Mouse (Mus musculus) limb, embryonic 13.5 days (tissue): ENCODE measurements around the gene Rad9b. TPM values are rescaled to one million over a fixed set of nuclear protein-coding genes. Genes with fewer than 3 reads are reported as not detected.

ENCODE experiments used
- ATAC-seq: fragments of 200-750 bp; cut with Nextera tagmentation; 2 replicates; pipeline ENCODE4 v1.8.0; 2017; ENCODE audit warnings: low read depth, moderate number of reproducible peaks, moderate TSS enrichment; ENCODE audit not compliant: low FRiP score
- H3K27ac ChIP-seq: fragments of 300-500 bp; sonication (generic); 2 replicates; pipeline ENCODE4 v1.5.1; 2015; ENCODE audit warnings: inconsistent platforms, mild to moderate bottlenecking, moderate library complexity
- H3K27me3 ChIP-seq: fragments of 300-500 bp; sonication (generic); 2 replicates; pipeline ENCODE4 v1.6.1; 2015; ENCODE audit warnings: mild to moderate bottlenecking, inconsistent platforms
- H3K36me3 ChIP-seq: fragments of 300-500 bp; sonication (generic); 2 replicates; pipeline ENCODE4 v1.6.1; 2015; ENCODE audit warnings: inconsistent platforms, mild to moderate bottlenecking, moderate library complexity
- H3K4me1 ChIP-seq: fragments of 300-500 bp; sonication (generic); 2 replicates; pipeline ENCODE4 v1.6.1; 2015; ENCODE audit warnings: inconsistent platforms
- H3K4me2 ChIP-seq: fragments of 300-500 bp; sonication (generic); replicated peaks from 2 replicates; pipeline ENCODE4 v1.6.1; 2015; ENCODE audit warnings: inconsistent platforms, mild to moderate bottlenecking, moderate library complexity
- H3K4me3 ChIP-seq: fragments of 300-500 bp; sonication (generic); 2 replicates; pipeline ENCODE4 v1.5.1; 2015; ENCODE audit warnings: moderate library complexity, mild to moderate bottlenecking, inconsistent platforms
- H3K9ac ChIP-seq: fragments of 300-500 bp; sonication (generic); 2 replicates; pipeline ENCODE4 v1.6.1; 2015; ENCODE audit warnings: mild to moderate bottlenecking, inconsistent platforms
- H3K9me3 ChIP-seq: fragments of 300-500 bp; sonication (generic); 2 replicates; pipeline ENCODE4 v1.6.1; 2016; ENCODE audit warnings: inconsistent platforms
- WGBS: fragments of 180-500 bp; shearing (Covaris S2); methylation state at CpG from one replicate; pipeline ENCODE4 v1.1.7; 2015; 5-methylcytosine and 5-hydroxymethylcytosine counted together
- polyA plus RNA-seq: library from polyadenylated mRNA; unstranded; fragments of >200 nt; fragmentation: Nextera tagmentation; extraction: Ambion mirVana; gene quantifications from 2 replicates; pipeline ENCODE4 v1.2.1, GENCODE M21; 2015

Rad9b gene
- polyA plus RNA-seq, 1 experiment from 2014 or later, result 17.1 TPM

DNA sequence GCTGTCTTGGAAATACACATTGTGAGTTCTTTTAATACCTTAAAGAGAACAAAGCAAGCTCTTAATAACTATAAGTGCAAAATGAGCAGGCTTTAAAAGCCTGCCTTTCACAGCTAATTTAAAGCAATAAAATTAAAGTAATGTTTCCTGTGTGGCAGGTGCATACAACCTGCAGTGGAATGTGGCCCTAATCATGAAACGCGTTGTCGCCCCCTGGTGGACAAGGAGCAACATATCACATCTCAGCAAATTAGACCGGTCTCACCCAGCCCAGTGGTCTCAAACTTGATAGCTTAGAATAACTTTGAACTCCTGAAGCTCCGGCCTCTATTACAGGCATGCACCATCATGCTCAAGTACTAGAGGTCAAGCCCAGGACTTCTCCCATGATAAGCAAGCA lies 9.8 kb downstream of the Rad9b start:
- H3K9ac ChIP-seq, result no peak overlapping the region
- no peak for ATAC-seq

DNA sequence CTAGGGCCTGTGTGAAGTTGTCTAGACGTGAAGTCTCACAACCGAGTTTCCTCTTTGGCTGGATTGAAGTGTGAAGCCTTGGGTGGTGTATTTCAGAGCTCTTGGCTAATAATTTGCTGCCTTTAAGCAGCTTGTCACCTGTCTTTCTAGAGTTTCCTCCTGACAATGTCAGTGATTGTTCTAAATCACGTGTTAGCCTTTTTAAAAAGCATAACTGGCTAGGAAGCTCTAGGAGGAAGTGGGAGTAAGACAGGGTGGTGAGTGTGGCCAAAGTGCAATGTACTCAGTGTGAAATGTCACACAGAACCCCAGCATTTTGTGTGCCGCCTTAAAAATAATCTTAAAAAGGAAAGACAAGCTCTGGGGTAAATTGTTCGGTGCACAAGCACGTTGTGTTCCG lies 10.3 kb downstream of the Rad9b start:
- Histone ChIP-seq H3K9ac (no peak overlapping the region), H3K36me3 (no peaks in the 10 kb centered on the region), H3K9me3 (no peaks in the 10 kb centered on the region), H3K27ac (no peak overlapping the region), H3K4me3 (no peak overlapping the region), H3K4me2 (no peak overlapping the region), H3K4me1 (no peaks in the 10 kb centered on the region), H3K27me3 (peaks cover 7% of the 10 kb centered on the region)
- ATAC-seq, result no peak
- 49% methylated on average over 7 of the region's 7 CpGs for WGBS

More for the DNA sequence above, 9.8 kb downstream of the Rad9b start:
- Histone ChIP-seq H3K4me2 (no peak overlapping the region), H3K27me3 (peaks cover 7% of the 10 kb centered on the region), H3K27ac (no peak overlapping the region), H3K36me3 (no peaks in the 10 kb centered on the region), H3K4me3 (no peak overlapping the region), H3K9me3 (no peaks in the 10 kb centered on the region), H3K4me1 (no peaks in the 10 kb centered on the region)
- 8% methylated on average over 5 of the region's 5 CpGs for WGBS

DNA sequence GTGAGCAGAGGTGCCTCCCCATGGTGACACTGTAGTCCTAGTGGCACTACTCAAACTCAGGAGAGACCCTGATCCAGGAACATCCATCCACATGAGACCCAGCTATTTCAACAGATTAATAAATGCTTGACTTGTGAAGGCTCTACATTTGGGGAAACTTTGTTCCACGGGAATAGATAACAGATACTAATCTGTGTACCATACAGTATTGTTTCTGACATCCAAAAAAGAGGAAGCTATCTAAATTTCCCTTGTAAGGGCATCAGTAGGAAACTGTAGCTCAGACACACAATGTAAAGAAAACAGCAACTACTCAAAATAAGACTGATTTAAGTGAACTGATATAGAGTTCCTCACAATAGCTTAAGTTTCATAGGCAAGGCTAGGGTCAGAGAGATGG lies 11.2 kb downstream of the Rad9b start:
- H3K4me2 ChIP-seq, result no peak overlapping the region
- H3K27me3 ChIP-seq, result peaks cover 7% of the 10 kb centered on the region
- no peaks in the 10 kb centered on the region for H3K9me3 ChIP-seq
- no peak overlapping the region for H3K27ac ChIP-seq
- 88% methylated on average over 1 of the region's 1 CpGs for WGBS
- H3K4me1 ChIP-seq, result no peaks in the 10 kb centered on the region
- H3K9ac ChIP-seq, result no peak overlapping the region
- no peak overlapping the region for H3K4me3 ChIP-seq
- H3K36me3 ChIP-seq, result no peaks in the 10 kb centered on the region
- ATAC-seq, result no peak

- Histone ChIP-seq H3K9ac (no peak overlapping the region), H3K36me3 (peaks cover 4% of the 10 kb centered on the region; the same call in 1 of the 2 replicates), H3K4me3 (no peak overlapping the region), H3K27me3 (no peaks in the 10 kb centered on the region), H3K27ac (no peak overlapping the region), H3K4me1 (no peaks in the 10 kb centered on the region), H3K4me2 (no peak overlapping the region), H3K9me3 (no peaks in the 10 kb centered on the region)
- ATAC-seq, result no peak
- WGBS, result 91% methylated on average over 7 of the region's 7 CpGs
These were observed 17.3 kb downstream of the Rad9b start for GRCm38 (mm10) chr5:122336554-122337294.

- Histone ChIP-seq H3K4me1 (no peaks in the 10 kb centered on the region), H3K4me3 (no peak overlapping the region), H3K36me3 (peaks cover 4% of the 10 kb centered on the region; the same call in 1 of the 2 replicates), H3K27me3 (no peaks in the 10 kb centered on the region), H3K27ac (no peak overlapping the region), H3K9ac (no peak overlapping the region), H3K4me2 (no peak overlapping the region), H3K9me3 (no peaks in the 10 kb centered on the region)
- 72% methylated on average over 3 of the region's 3 CpGs for WGBS
- no peak for ATAC-seq
These were observed 19.4 kb downstream of the Rad9b start for GRCm38 (mm10) chr5:122334682-122335081.

DNA sequence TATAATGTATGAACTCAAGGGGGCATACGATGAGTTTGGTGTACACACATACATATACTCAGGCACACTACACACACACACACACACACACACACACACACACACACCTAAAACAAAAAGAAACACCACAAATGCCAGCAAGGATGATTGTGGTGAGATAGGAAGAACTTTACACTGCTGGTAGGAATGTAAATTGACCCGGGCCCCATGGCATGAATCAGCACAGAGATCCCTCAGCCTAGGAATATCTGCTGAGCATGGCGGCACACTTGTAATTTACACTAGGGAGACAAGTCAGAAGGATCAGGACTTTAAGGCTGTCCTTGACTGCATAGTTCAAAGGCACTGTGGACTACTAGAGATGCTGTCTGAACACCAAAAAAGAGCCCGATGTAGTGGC lies 23.8 kb downstream of the Rad9b start:
- H3K4me3 ChIP-seq, result no peak overlapping the region
- H3K27ac ChIP-seq, result no peak overlapping the region
- H3K36me3 ChIP-seq, result peaks cover 24% of the 10 kb centered on the region
- no peaks in the 10 kb centered on the region for H3K27me3 ChIP-seq
- no peak overlapping the region for H3K9ac ChIP-seq
- no peak overlapping the region for H3K4me2 ChIP-seq
- no peak for ATAC-seq
- WGBS, result 86% methylated on average over 4 of the region's 4 CpGs
- no peaks in the 10 kb centered on the region for H3K9me3 ChIP-seq
- no peaks in the 10 kb centered on the region for H3K4me1 ChIP-seq

GRCm38 (mm10) chr5:122327283-122327682 lies 26.8 kb downstream of the Rad9b start:
- Histone ChIP-seq H3K9ac (no peak overlapping the region), H3K4me1 (no peaks in the 10 kb centered on the region), H3K27ac (no peak overlapping the region), H3K36me3 (peaks cover 43% of the 10 kb centered on the region), H3K9me3 (no peaks in the 10 kb centered on the region), H3K4me2 (no peak overlapping the region), H3K27me3 (no peaks in the 10 kb centered on the region), H3K4me3 (no peak overlapping the region)
- WGBS, result 85% methylated on average over 3 of the region's 3 CpGs
- ATAC-seq, result no peak

GRCm38 (mm10) chr5:122325477-122325876 lies 28.6 kb downstream of the Rad9b start:
- Histone ChIP-seq H3K9me3 (no peaks in the 10 kb centered on the region), H3K36me3 (peaks cover 56% of the 10 kb centered on the region), H3K4me3 (no peak overlapping the region), H3K27ac (no peak overlapping the region), H3K9ac (no peak overlapping the region), H3K27me3 (no peaks in the 10 kb centered on the region), H3K4me2 (no peak overlapping the region), H3K4me1 (0 out of 2 replicates have a peak, but pooled peaks cover 3% of the 10 kb centered on the region)
- WGBS, result 83% methylated on average over 8 of the region's 8 CpGs
- ATAC-seq, result no peak

- Histone ChIP-seq H3K27me3 (no peaks in the 10 kb centered on the region), H3K9ac (no peak overlapping the region), H3K27ac (no peak overlapping the region), H3K4me1 (peaks cover 9% of the 10 kb centered on the region; the same call in 1 of the 2 replicates), H3K4me2 (no peak overlapping the region), H3K9me3 (no peaks in the 10 kb centered on the region), H3K4me3 (no peak overlapping the region), H3K36me3 (peaks cover 63% of the 10 kb centered on the region)
- 90% methylated on average over 23 of the region's 23 CpGs for WGBS
- no peak for ATAC-seq
These were observed 29.2 kb downstream of the Rad9b start for GRCm38 (mm10) chr5:122324608-122325431.

GRCm38 (mm10) chr5:122323523-122323922 lies 30.5 kb downstream of the Rad9b start:
- Histone ChIP-seq H3K27ac (no peak overlapping the region), H3K36me3 (peaks cover 62% of the 10 kb centered on the region), H3K4me3 (no peak overlapping the region), H3K9ac (no peak overlapping the region), H3K9me3 (no peaks in the 10 kb centered on the region), H3K27me3 (no peaks in the 10 kb centered on the region), H3K4me1 (peaks cover 22% of the 10 kb centered on the region; the same call in 1 of the 2 replicates), H3K4me2 (no peak overlapping the region)
- 82% methylated on average over 8 of the region's 8 CpGs for WGBS
- ATAC-seq, result no peak

DNA sequence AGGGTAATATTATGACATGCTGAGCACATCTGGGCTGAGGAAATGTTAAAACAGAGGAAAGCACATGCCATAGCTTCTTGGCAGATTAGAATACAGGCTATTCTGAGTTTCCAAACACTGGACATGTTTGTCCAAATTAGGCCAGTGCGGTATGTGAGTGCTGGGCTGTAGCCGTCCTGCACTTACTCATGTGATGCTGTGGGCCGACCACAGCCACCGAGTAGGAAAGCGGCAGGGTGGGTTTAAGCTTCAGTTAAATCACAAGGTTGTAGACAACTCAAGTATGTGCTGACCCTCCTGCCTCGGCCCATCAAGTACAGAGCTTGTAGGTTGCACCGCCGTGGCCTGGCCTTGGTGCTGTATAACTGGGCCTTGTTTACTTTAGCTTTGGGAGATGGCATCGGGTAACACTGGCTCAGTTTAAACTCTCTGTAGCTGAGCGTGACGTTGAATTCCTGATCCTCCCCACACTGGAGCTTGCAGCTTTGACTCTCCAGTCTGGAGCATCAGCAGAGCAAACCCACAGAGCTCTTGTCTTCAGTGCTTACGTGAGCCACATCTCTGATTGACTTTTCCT lies 33.7 kb downstream of the Rad9b start:
- H3K36me3 ChIP-seq, result peaks cover 54% of the 10 kb centered on the region
- H3K27me3 ChIP-seq, result no peaks in the 10 kb centered on the region
- H3K4me1 ChIP-seq, result peaks cover 33% of the 10 kb centered on the region
- no peak for ATAC-seq
- H3K9ac ChIP-seq, result peak overlapping the region; percentile 13; the same call in 1 of the 2 replicates
- no peak overlapping the region for H3K4me2 ChIP-seq
- H3K4me3 ChIP-seq, result no peak overlapping the region
- WGBS, result 65% methylated on average over 12 of the region's 12 CpGs
- 0 out of 2 replicates have a peak overlapping the region, but pooled peaks have one; percentile 39 for H3K27ac ChIP-seq
- no peaks in the 10 kb centered on the region for H3K9me3 ChIP-seq
